Mouse (Mus musculus): Measurements from ENCODE around the gene Atf7.

DNA sequence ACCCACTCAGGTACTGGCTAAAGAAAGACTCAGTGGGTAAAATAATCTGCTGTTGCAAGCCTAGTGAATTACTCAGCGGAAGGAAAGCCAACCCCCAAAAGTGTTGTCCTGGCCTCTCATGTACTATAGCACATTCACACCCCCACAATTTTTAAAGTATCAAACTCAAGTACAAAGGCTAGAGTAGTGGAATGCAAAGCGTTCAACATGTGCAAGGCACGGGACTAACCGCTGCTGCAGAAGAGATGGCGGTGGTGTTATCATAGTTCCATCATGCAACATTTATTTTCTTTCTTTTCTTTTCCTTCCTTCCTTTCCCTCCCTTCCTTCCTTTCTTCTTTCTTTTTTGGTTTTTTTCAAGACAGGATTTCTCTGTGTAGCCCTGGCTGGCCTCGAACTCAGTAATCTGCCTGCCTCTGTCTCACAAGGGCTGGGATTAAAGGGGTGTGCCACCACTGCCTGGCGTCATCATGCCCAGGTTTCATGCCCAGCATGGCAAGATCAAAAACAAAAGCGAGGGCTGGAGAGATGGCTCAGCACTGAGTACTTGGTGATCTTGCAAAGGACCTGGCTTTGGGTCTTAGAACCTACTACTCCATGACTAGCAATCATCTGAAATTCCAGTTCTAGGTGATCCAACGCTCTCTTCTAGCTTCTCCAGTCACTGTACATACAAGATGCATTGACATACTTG is 119.3 kb downstream of the Atf7 start:
- no peak for TF ChIP-seq POLR2A (IDR thresholded peaks at IDR 0.05; ENCODE audit: insufficient read depth, low read depth, low read length)
- TF ChIP-seq EP300 (IDR thresholded peaks at IDR 0.05; ENCODE audit: insufficient read depth, low read depth, low read length), result no peak

Data from heart, adult 2 months (tissue).